Mouse (Mus musculus): Measurements from ENCODE around the gene Qprt. TPM values are rescaled to one million over a fixed set of nuclear protein-coding genes. Genes with fewer than 3 reads are reported as not detected.

Gene Qprt
- polyA plus RNA-seq, 1 experiment, result 0.86 TPM

GRCm38 (mm10) chr7:127070871-127071413 lies 51.1 kb downstream of the Qprt start:
- no peak for DNase-seq (ENCODE audit: extremely low spot score in 1 of 2, low spot score in 1 of 2)

DNA sequence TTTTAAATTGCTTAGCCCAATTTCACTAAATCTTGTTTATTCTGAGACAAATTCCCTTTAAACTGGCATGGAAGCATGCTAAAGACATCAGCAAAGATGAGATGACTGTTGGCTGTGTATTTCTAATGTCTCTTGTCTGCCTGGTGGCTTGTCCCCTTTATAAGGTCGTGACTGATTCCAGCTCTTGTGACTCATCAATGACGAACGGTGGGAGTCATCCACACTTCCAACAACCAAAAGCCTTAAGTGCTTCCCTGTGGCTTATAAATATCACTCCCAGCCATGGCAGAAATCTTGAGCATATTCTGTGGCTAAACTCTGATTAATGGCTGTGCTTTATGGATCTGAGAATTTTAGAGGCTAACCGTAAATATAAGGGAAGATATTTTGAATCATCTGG lies 55.7 kb downstream of the Qprt start:
- DNase-seq (ENCODE audit: extremely low spot score in 1 of 2, low spot score in 1 of 2), result no peak

DNA sequence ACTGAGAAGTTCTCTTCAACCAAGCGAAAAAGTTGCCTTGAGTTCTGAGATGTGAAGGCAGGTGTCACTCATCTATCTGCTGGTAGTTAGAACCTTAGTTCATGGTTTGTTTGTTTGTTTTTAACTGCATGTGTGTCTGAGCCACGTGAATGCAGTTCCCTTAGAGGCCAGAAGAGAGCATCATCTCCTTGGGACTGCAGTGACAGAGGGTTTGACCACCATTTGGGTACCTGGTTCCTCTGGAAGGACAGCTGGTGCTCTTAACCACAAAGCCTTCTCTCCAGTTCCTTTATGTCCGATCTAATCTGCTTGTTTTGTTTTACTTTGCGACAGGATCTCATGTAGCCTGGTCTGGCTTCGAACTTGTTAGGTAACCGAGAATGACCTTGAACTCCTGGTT lies 56.5 kb downstream of the Qprt start:
- no peak for DNase-seq (ENCODE audit: extremely low spot score in 1 of 2, low spot score in 1 of 2)

Other genes starting within 250 kb of the Qprt start
- 105 and 110 TPM in 2 replicates for gene Taok2, start 237.5 kb downstream of the Qprt start, polyA plus RNA-seq (2012; rRNA removed)
- gene Tmem219, start 199.3 kb downstream of the Qprt start, polyA plus RNA-seq (2012; rRNA removed), result 27.7 and 30.9 TPM in 2 replicates
- gene Kctd13, start 193.3 kb downstream of the Qprt start, polyA plus RNA-seq (2012; rRNA removed), result 163 and 171 TPM in 2 replicates
- gene Asphd1, start 172.6 kb downstream of the Qprt start, polyA plus RNA-seq (2012; rRNA removed), result 46.4 and 54.9 TPM in 2 replicates
- gene Sez6l2, start 171.7 kb downstream of the Qprt start, polyA plus RNA-seq (2012; rRNA removed), result 175 and 194 TPM in 2 replicates
- gene Cdipt, start 146.3 kb downstream of the Qprt start, polyA plus RNA-seq (2012; rRNA removed), result 224 and 230 TPM in 2 replicates
- 0.80 and 1.0 TPM in 2 replicates for gene Cdiptos, start 146.1 kb downstream of the Qprt start, polyA plus RNA-seq (2012; rRNA removed)
- gene Mvp, start 107.6 kb downstream of the Qprt start, polyA plus RNA-seq (2012; rRNA removed), result 8.3 and 8.8 TPM in 2 replicates
- gene Pagr1b, start 105.7 kb downstream of the Qprt start, polyA plus RNA-seq (2012; rRNA removed), result 1.7 and 2.4 TPM in 2 replicates
- gene Pagr1a, start 104.9 kb downstream of the Qprt start, polyA plus RNA-seq (2012; rRNA removed), result 30.0 and 42.3 TPM in 2 replicates
- gene Gm42742, start 101.1 kb downstream of the Qprt start, polyA plus RNA-seq (2012; rRNA removed), result 95.5 and 113 TPM in 2 replicates
- 227 and 259 TPM in 2 replicates for gene Prrt2, start 101.0 kb downstream of the Qprt start, polyA plus RNA-seq (2012; rRNA removed)
- 165 and 186 TPM in 2 replicates for gene Maz, start 95.2 kb downstream of the Qprt start, polyA plus RNA-seq (2012; rRNA removed)
- gene Kif22, start 79.8 kb downstream of the Qprt start, polyA plus RNA-seq (2012; rRNA removed), result 6.0 and 7.4 TPM in 2 replicates
- gene Zg16, start 34.9 kb downstream of the Qprt start, polyA plus RNA-seq (2012; rRNA removed), result 0.16 and 0.23 TPM in 2 replicates
- 2.3 and 2.9 TPM in 2 replicates for gene AI467606, start 30.9 kb downstream of the Qprt start, polyA plus RNA-seq (2012; rRNA removed)
- 0.15 and 0.16 TPM in 2 replicates for gene Spn, start 15.6 kb upstream of the Qprt start, polyA plus RNA-seq (2012; rRNA removed)
- 97.1 and 102 TPM in 2 replicates for gene Cd2bp2, start 73.8 kb upstream of the Qprt start, polyA plus RNA-seq (2012; rRNA removed)
- gene Tbc1d10b, start 86.2 kb upstream of the Qprt start, polyA plus RNA-seq (2012; rRNA removed), result 60.3 and 77.8 TPM in 2 replicates
- gene Mylpf, start 86.7 kb upstream of the Qprt start, polyA plus RNA-seq (2012; rRNA removed), result 1.6 and 3.0 TPM in 2 replicates
- 13.5 and 13.8 TPM in 2 replicates for gene Zfp553, start 110.8 kb upstream of the Qprt start, polyA plus RNA-seq (2012; rRNA removed)
- 10.2 and 13.3 TPM in 2 replicates for gene Sept1, start 110.9 kb upstream of the Qprt start, polyA plus RNA-seq (2012; rRNA removed)
- gene Zfp771, start 122.0 kb upstream of the Qprt start, polyA plus RNA-seq (2012; rRNA removed), result 120 and 131 TPM in 2 replicates
- 27.9 and 30.1 TPM in 2 replicates for gene Dctpp1, start 138.5 kb upstream of the Qprt start, polyA plus RNA-seq (2012; rRNA removed)
- gene Sephs2, start 151.8 kb upstream of the Qprt start, polyA plus RNA-seq (2012; rRNA removed), result 22.2 and 27.6 TPM in 2 replicates
- 0.66 and 0.88 TPM in 2 replicates for gene Itgal, start 174.0 kb upstream of the Qprt start, polyA plus RNA-seq (2012; rRNA removed)
- 14.8 and 16.2 TPM in 2 replicates for gene Zfp768, start 223.4 kb upstream of the Qprt start, polyA plus RNA-seq (2012; rRNA removed)